Mouse (Mus musculus) liver, adult 2 months (tissue): ENCODE measurements at regions not wholly inside any gene's neighbourhood (a gene's known extent, or its start where the extent isn't known, plus 50 kb on each side); places are given as distances from the start of the nearest gene placed in this dataset.

Experiments
- CTCF ChIP-seq: fragments of 200-500 bp; IDR thresholded peaks from 2 replicates; pipeline ENCODE4 v1.5.1; 2011; ENCODE audit warnings: low read depth, low read length, control low read depth
- POLR2A ChIP-seq: fragments of 200-500 bp; IDR thresholded peaks from 2 replicates; pipeline ENCODE4 v1.6.1; 2011; ENCODE audit warnings: low read length, control low read depth; ENCODE audit not compliant: insufficient read depth; ENCODE audit errors: extremely low read depth

GRCm38 (mm10) chr12:10529077-10529476, 138.5 kb downstream of the Rdh14 start:
- no peak for TF ChIP-seq POLR2A
- no peak for TF ChIP-seq CTCF
